Mouse (Mus musculus): ENCODE data around the gene Wdfy4.
A peak's percentile ranks its signal among the peaks of the same experiment; 100 is the strongest.

The Wdfy4 gene

GRCm38 (mm10) chr14:33189230-33189629, 3.9 kb upstream of the Wdfy4 start:
- DNase-seq = no peak

GRCm38 (mm10) chr14:33187201-33187600, 1.9 kb upstream of the Wdfy4 start:
- DNase-seq = no peak

- DNase-seq = no peak
These were observed 5.2 kb downstream of the Wdfy4 start for GRCm38 (mm10) chr14:33180102-33180501.

GRCm38 (mm10) chr14:33175059-33175821, 10.1 kb downstream of the Wdfy4 start:
- peak; percentile 6 for DNase-seq

- DNase-seq = no peak
These were observed 13.4 kb downstream of the Wdfy4 start for GRCm38 (mm10) chr14:33171942-33172341.

GRCm38 (mm10) chr14:33168750-33169149, 16.6 kb downstream of the Wdfy4 start:
- DNase-seq = no peak

GRCm38 (mm10) chr14:33162238-33162637, 23.1 kb downstream of the Wdfy4 start:
- DNase-seq = no peak

- DNase-seq = no peak
These were observed 27.0 kb downstream of the Wdfy4 start for GRCm38 (mm10) chr14:33158268-33158667.

- no peak for DNase-seq
These were observed 32.4 kb downstream of the Wdfy4 start for GRCm38 (mm10) chr14:33152941-33153340.

GRCm38 (mm10) chr14:33146287-33146686, 39.0 kb downstream of the Wdfy4 start:
- DNase-seq = no peak

- DNase-seq = no peak
These were observed 48.5 kb downstream of the Wdfy4 start for GRCm38 (mm10) chr14:33136843-33137242.

- DNase-seq = no peak
These were observed 50.1 kb downstream of the Wdfy4 start for GRCm38 (mm10) chr14:33135170-33135569.

GRCm38 (mm10) chr14:33131044-33131758, 54.1 kb downstream of the Wdfy4 start:
- no peak for DNase-seq

GRCm38 (mm10) chr14:33116590-33116989, 68.7 kb downstream of the Wdfy4 start:
- no peak for DNase-seq

GRCm38 (mm10) chr14:33104809-33105208, 80.5 kb downstream of the Wdfy4 start:
- DNase-seq = no peak

- no peak for DNase-seq
These were observed 83.7 kb downstream of the Wdfy4 start for GRCm38 (mm10) chr14:33101609-33102008.

- DNase-seq = no peak
These were observed 85.4 kb downstream of the Wdfy4 start for GRCm38 (mm10) chr14:33099926-33100325.

- DNase-seq = no peak
These were observed 86.2 kb downstream of the Wdfy4 start for GRCm38 (mm10) chr14:33099111-33099510.

GRCm38 (mm10) chr14:33096462-33096861, 88.8 kb downstream of the Wdfy4 start:
- DNase-seq = peak; percentile 23

GRCm38 (mm10) chr14:33083326-33083725, 102.0 kb downstream of the Wdfy4 start:
- no peak for DNase-seq

GRCm38 (mm10) chr14:33082301-33082700, 103.0 kb downstream of the Wdfy4 start:
- no peak for DNase-seq

GRCm38 (mm10) chr14:33081370-33081860, 103.9 kb downstream of the Wdfy4 start:
- DNase-seq = no peak

- DNase-seq = no peak
These were observed 106.7 kb downstream of the Wdfy4 start for GRCm38 (mm10) chr14:33078596-33078995.

- DNase-seq = no peak
These were observed 107.2 kb downstream of the Wdfy4 start for GRCm38 (mm10) chr14:33078110-33078509.

Measured in right cerebral cortex, postnatal 25 days (tissue).